Mouse (Mus musculus) heart, embryonic 11.5 days (tissue): Measurements from ENCODE around the gene Tars. TPM values are rescaled to one million over a fixed set of nuclear protein-coding genes. Genes with fewer than 3 reads are reported as not detected.

Experiments
- ATAC-seq: fragments of 200-750 bp; cut with Nextera tagmentation; replicated peaks from 2 replicates; pipeline ENCODE4 v1.8.0; 2017; ENCODE audit warnings: moderate library complexity; ENCODE audit not compliant: insufficient number of reproducible peaks, low FRiP score, low TSS enrichment
- H3K27ac ChIP-seq: fragments of 300-500 bp; sonication (generic); 2 replicates; pipeline ENCODE4 v1.5.1; 2014; ENCODE audit warnings: mild to moderate bottlenecking, low read depth, low read length
- H3K27me3 ChIP-seq: fragments of 300-500 bp; sonication (generic); 2 replicates; pipeline ENCODE4 v1.6.1; 2014; ENCODE audit warnings: mild to moderate bottlenecking, low read length, mixed read lengths; ENCODE audit not compliant: control insufficient read depth, insufficient read depth
- H3K36me3 ChIP-seq: fragments of 300-500 bp; sonication (generic); 2 replicates; pipeline ENCODE4 v1.6.1; 2014; ENCODE audit warnings: mild to moderate bottlenecking, low read length, moderate library complexity, mixed read lengths; ENCODE audit not compliant: control insufficient read depth, insufficient read depth
- H3K4me1 ChIP-seq: fragments of 300-500 bp; sonication (generic); 2 replicates; pipeline ENCODE4 v1.6.1; 2014; ENCODE audit warnings: low read length; ENCODE audit not compliant: control insufficient read depth, insufficient read depth
- H3K4me2 ChIP-seq: fragments of 300-500 bp; sonication (generic); 2 replicates; pipeline ENCODE4 v1.6.1; 2014; ENCODE audit warnings: mild to moderate bottlenecking, moderate library complexity
- H3K4me3 ChIP-seq: fragments of 300-500 bp; sonication (generic); 2 replicates; pipeline ENCODE4 v1.5.1; 2014; ENCODE audit warnings: low read depth, low read length
- H3K9ac ChIP-seq: fragments of 300-500 bp; sonication (generic); 2 replicates; pipeline ENCODE4 v1.6.1; 2014; ENCODE audit warnings: mild to moderate bottlenecking, low read depth, low read length, moderate library complexity
- H3K9me3 ChIP-seq: fragments of 300-500 bp; sonication (generic); replicated peaks from 2 replicates; pipeline ENCODE4 v1.6.1; 2016; ENCODE audit warnings: low read length; ENCODE audit not compliant: control insufficient read depth
- WGBS: fragments of 180-500 bp; shearing (Covaris S2); extraction: QIAGEN DNeasy Blood & Tissue Kit; methylation state at CpG from one replicate; pipeline ENCODE4 v1.1.7; 2014; ENCODE audit not compliant: insufficient replicate concordance; 5-methylcytosine and 5-hydroxymethylcytosine counted together
- polyA plus RNA-seq: library from polyadenylated mRNA; unstranded; fragments of >200 nt; fragmentation: Nextera tagmentation; extraction: Ambion mirVana; gene quantifications from 2 replicates; pipeline ENCODE4 v1.2.1, GENCODE M21; 2014

Tars gene
- polyA plus RNA-seq, 1 experiment from 2014 or later, result 52.0 TPM

DNA sequence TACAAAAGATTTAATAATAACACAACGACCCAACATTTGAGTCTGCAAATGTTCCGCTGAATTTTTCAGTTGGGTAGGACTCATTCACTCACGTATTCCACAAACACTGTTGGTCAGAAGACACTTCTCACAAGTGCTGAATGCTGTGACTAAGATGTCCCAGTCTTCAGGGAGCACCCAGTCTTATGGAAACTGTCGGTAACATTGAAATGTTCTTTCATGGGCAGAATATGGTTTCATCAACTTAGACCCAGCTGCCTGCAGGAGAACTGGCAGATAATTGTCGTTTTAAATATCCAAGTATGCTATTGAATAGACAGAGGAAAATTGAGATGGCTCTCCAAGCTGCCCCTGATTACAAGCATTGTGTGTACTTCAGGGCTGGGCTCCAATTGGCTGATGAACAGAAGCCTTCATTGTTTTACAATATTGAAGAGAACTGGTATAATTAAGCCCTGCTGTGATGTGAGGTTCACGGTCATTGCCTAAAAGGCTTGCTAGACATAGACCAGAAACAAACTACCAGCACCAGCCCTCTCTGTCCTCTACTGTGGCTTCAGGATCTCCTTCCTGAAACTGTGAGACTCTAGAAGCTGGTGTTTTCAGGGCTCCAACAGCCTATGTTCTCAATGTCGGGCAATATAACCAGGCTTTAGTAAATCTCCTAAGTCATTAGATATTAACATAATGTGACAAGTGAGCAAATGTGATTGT, 59.8 kb downstream of the Tars start:
- H3K9me3 ChIP-seq, result no peaks in the 10 kb centered on the region
- no peaks in the 10 kb centered on the region for H3K36me3 ChIP-seq
- H3K4me2 ChIP-seq, result no peak overlapping the region
- H3K27ac ChIP-seq, result no peak overlapping the region
- H3K27me3 ChIP-seq, result no peaks in the 10 kb centered on the region
- H3K9ac ChIP-seq, result no peak overlapping the region
- no peak overlapping the region for H3K4me3 ChIP-seq
- no peaks in the 10 kb centered on the region for H3K4me1 ChIP-seq
- no peak for ATAC-seq
- WGBS, result 81% methylated on average over 7 of the region's 7 CpGs
